In genomic region chr8:56243330-56243729, GRCm38 (mm10) we compare ENCODE assay signal across 26 mouse cellular contexts. TPM values are rescaled to one million over a fixed set of nuclear protein-coding genes. Genes with fewer than 3 reads are reported as not detected.
DNase-seq lines count a peak whose midpoint lies in the region; ATAC-seq and TF ChIP-seq lines count a peak whose summit lies in the region.
"Had no signal": no experiment of that assay in that cellular context is flagged by ENCODE, and none has a peak within 500 bp of the region (broad histone marks: within the 10 kb centered on the region; RNA-seq: fewer than 3 reads in every experiment).

No protein-coding gene starts in this region.

- H3K4me2 ChIP-seq in kidney, embryonic 14.5 days (replicated peaks; ENCODE audit: low read depth, low read length), result no peak overlapping the region
- H3K4me2 ChIP-seq: embryonic facial prominence, embryonic 13.5 days; forebrain, embryonic 12.5 days; forebrain, embryonic 15.5 days; heart, embryonic 11.5 days; hindbrain, embryonic 13.5 days had no signal

- H3K27ac ChIP-seq in kidney, embryonic 14.5 days (ENCODE audit: low read depth, low read length), result no peak overlapping the region
- no peak overlapping the region for H3K27ac ChIP-seq in kidney, adult 2 months (ENCODE audit: insufficient read depth, low read depth, low read length)
- H3K27ac ChIP-seq in heart, embryonic 10.5 days, result no peak overlapping the region
- H3K27ac ChIP-seq: embryonic facial prominence, embryonic 10.5 days; embryonic facial prominence, embryonic 13.5 days; forebrain, embryonic 12.5 days; forebrain, embryonic 15.5 days; heart, adult 2 months; hindbrain, embryonic 10.5 days; hindbrain, embryonic 13.5 days had no signal

- no peaks in the 10 kb centered on the region for H3K27me3 ChIP-seq in kidney, embryonic 14.5 days (ENCODE audit: control insufficient read depth, insufficient read depth, low read length)
- H3K27me3 ChIP-seq in kidney, adult 2 months (replicated peaks; ENCODE audit: control insufficient read depth, insufficient read depth, low read length), result no peaks in the 10 kb centered on the region
- H3K27me3 ChIP-seq in heart, embryonic 10.5 days (ENCODE audit: insufficient read depth, poor library complexity, severe bottlenecking), result no peaks in the 10 kb centered on the region
- H3K27me3 ChIP-seq: embryonic facial prominence, embryonic 13.5 days; forebrain, embryonic 12.5 days; forebrain, embryonic 15.5 days; hindbrain, embryonic 13.5 days had no signal

- no peak overlapping the region for H3K9ac ChIP-seq in kidney, embryonic 14.5 days (ENCODE audit: low read depth, low read length)
- H3K9ac ChIP-seq: embryonic facial prominence, embryonic 13.5 days; forebrain, embryonic 12.5 days; forebrain, embryonic 15.5 days; hindbrain, embryonic 13.5 days had no signal

- no peaks in the 10 kb centered on the region for H3K9me3 ChIP-seq in kidney, embryonic 14.5 days (ENCODE audit: control insufficient read depth, low read length)
- no peaks in the 10 kb centered on the region; the same call in 1 of the 2 replicates for H3K9me3 ChIP-seq in heart, embryonic 10.5 days
- H3K9me3 ChIP-seq: embryonic facial prominence, embryonic 10.5 days; forebrain, embryonic 12.5 days; forebrain, embryonic 15.5 days; hindbrain, embryonic 10.5 days; hindbrain, embryonic 13.5 days had no signal

- 0 out of 2 replicates have a peak, but pooled peaks have one; percentile 9 for ATAC-seq in kidney, embryonic 14.5 days (ENCODE audit: low FRiP score, low TSS enrichment)
- ATAC-seq in inflammation-experienced regulatory T-cells, adult 6 months, result no peak
- ATAC-seq: CD4-positive, CD25-positive, alpha-beta regulatory T cell, adult 4 months; forebrain, embryonic 15.5 days; hindbrain, embryonic 16.5 days had no signal

- 85% methylated on average over 3 of the region's 3 CpGs for WGBS in kidney, embryonic 14.5 days
- WGBS in kidney, adult 2 months, result 70% methylated on average over 3 of the region's 3 CpGs
- WGBS in heart, embryonic 10.5 days, result 73% methylated on average over 3 of the region's 3 CpGs

- DNase-seq in kidney, adult 2 months, result no peak
- DNase-seq in ES-CJ7 (ENCODE audit: low read depth, low spot score), result peak; percentile 73
- DNase-seq in R1 (ENCODE audit: low read depth, low spot score), result peak; percentile 75
- no peak for DNase-seq in heart, embryonic 10.5 days (ENCODE audit: low spot score)
- DNase-seq: adrenal gland, adult 2 months; adrenal gland, postnatal 14 days; cerebellum, adult 11 months; cerebellum, adult 2 months; cerebellum, postnatal 10 days; cerebellum, postnatal 36 days; embryo, embryonic 11 days; gastrocnemius, postnatal 25 days; heart, adult 2 months; kidney, adult 11 months had no signal

- no peak for TF ChIP-seq POLR2A in kidney, adult 2 months (IDR thresholded peaks at IDR 0.05; ENCODE audit: low read depth, low read length)

- no peaks in the 10 kb centered on the region for H3K4me1 ChIP-seq in kidney, embryonic 14.5 days (ENCODE audit: control insufficient read depth, insufficient read depth, low read length)
- H3K4me1 ChIP-seq in kidney, adult 2 months (ENCODE audit: control insufficient read depth, insufficient read depth, low read length), result no peaks in the 10 kb centered on the region
- H3K4me1 ChIP-seq in heart, embryonic 10.5 days, result no peaks in the 10 kb centered on the region
- H3K4me1 ChIP-seq: embryonic facial prominence, embryonic 10.5 days; embryonic facial prominence, embryonic 13.5 days; forebrain, embryonic 15.5 days; hindbrain, embryonic 13.5 days had no signal

- no peak overlapping the region for H3K4me3 ChIP-seq in kidney, embryonic 14.5 days (ENCODE audit: low read length)
- no peak overlapping the region for H3K4me3 ChIP-seq in kidney, adult 2 months (ENCODE audit: insufficient read depth, low read depth, low read length)
- no peak overlapping the region for H3K4me3 ChIP-seq in heart, embryonic 10.5 days
- H3K4me3 ChIP-seq: embryonic facial prominence, embryonic 10.5 days; embryonic facial prominence, embryonic 13.5 days; erythroblast, embryonic 14.5 days; forebrain, embryonic 12.5 days; forebrain, embryonic 15.5 days; heart, adult 2 months; hindbrain, embryonic 10.5 days; hindbrain, embryonic 13.5 days had no signal

- no peaks in the 10 kb centered on the region for H3K36me3 ChIP-seq in kidney, embryonic 14.5 days (ENCODE audit: control insufficient read depth, insufficient read depth, low read length)
- H3K36me3 ChIP-seq in kidney, adult 2 months (ENCODE audit: control insufficient read depth, insufficient read depth, low read length), result no peaks in the 10 kb centered on the region
- H3K36me3 ChIP-seq in heart, embryonic 10.5 days, result no peaks in the 10 kb centered on the region
- H3K36me3 ChIP-seq: embryonic facial prominence, embryonic 10.5 days; embryonic facial prominence, embryonic 13.5 days; forebrain, embryonic 12.5 days; forebrain, embryonic 15.5 days; hindbrain, embryonic 10.5 days; hindbrain, embryonic 13.5 days had no signal

- no peak for TF ChIP-seq CTCF in kidney, adult 2 months (conservative IDR thresholded peaks at IDR 0.05; ENCODE audit: insufficient read depth, insufficient read length, low read depth, low read length)

RNA-seq across cellular contexts. Expression of gene Hpgd, which starts 51.1 kb away (rescaled TPM):
- polyA plus RNA-seq in kidney, embryonic 14.5 days (2014; fragmentation: Nextera tagmentation; extraction: Ambion mirVana), result 17.6 and 21.9 TPM in 2 replicates
- 18.4 and 18.8 TPM in 2 replicates for polyA plus RNA-seq in kidney, adult 2 months (2012; rRNA removed)
- polyA plus RNA-seq in heart, embryonic 10.5 days (2016; fragmentation: Nextera tagmentation; extraction: Ambion mirVana), result 19.7 and 19.8 TPM in 2 replicates
- 1 to 10 TPM in 1 of 3 experiments, not detected in 2; 1.1 TPM for polyA plus RNA-seq in inflammation-experienced regulatory T-cells, adult 6 months (2017; shearing (Covaris generic))

Comparison
In these comparisons a context has a peak if more than half of its experiments do, and no peak if none do; other contexts are left out.
1. DNase-seq: peak in ES-CJ7 (single experiment) and R1 (single experiment); none in kidney, adult 2 months (single experiment) and heart, embryonic 10.5 days (single experiment).